Mouse (Mus musculus) fat pad, adult 2 months (tissue): ENCODE measurements around the gene Psmd11.
"Not testable (repeated sequence)": the region's sequence is repeated elsewhere in the genome, so short reads cannot be mapped to it uniquely, and the experiment has no call there.

ENCODE experiments used
- DNase-seq: peaks from one replicate; pipeline ENCODE4 v3.0.0-alpha.2; 2011; ENCODE audit warnings: low read depth, low spot score; ENCODE audit errors: extremely low read depth

Psmd11 gene

GRCm38 (mm10) chr11:80426029-80426813 lies 2.2 kb upstream of the Psmd11 start:
- DNase-seq, result not testable (repeated sequence)

DNA sequence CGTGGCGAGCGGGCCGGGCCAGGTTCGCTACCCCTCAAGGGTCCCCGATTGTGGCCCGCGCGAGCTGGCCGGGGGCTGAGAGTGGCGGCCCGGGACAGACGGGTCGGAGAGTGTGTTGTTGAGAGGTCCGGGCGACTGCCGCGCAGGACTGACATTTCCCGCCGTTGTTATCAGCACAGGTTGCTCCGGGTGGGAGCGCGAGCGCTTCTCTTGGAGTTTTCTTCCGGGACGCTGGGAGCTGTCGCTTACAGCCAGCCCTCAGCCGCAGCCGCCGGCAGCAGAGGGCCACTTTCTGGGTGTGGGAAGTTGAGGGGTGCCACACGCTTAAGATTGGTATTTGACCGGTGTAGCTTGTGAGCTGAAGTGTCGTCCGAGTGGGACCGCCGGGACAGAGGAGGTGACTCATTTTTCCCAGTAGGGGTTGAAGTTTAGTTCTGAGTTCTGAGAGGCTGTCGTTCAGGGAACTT lies 627 bp downstream of the Psmd11 start:
- no peak for DNase-seq

GRCm38 (mm10) chr11:80429500-80430166 lies 1.2 kb downstream of the Psmd11 start:
- no peak for DNase-seq

DNA sequence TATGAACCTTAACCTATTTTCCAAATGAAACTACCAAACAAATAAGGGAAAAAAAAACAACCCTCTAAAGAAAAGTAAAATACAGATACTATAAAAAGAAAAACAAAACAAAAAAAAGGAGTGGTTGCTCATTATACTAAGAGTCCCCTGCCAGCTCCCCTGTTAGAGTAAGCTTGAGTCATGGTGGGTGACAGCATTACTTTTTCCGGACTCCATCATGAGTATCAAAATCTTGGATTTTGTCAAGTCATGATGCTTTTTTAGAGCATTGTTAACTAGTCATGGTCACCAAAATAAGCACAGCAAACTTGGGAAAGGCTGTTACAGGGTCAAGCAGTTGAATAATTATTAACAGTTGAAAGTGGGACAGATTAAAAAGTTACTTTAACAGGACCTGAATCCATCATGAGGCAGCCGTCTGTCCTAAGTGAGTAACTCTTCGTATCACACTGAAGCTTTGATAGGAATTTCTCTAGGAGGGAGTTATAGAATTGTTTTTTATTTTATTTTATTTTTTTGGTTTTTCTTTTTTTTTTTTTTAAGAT lies 2.0 kb downstream of the Psmd11 start:
- no peak for DNase-seq

GRCm38 (mm10) chr11:80446916-80447315 lies 18.5 kb downstream of the Psmd11 start:
- DNase-seq, result no peak

- DNase-seq, result no peak
These were observed 21.4 kb downstream of the Psmd11 start for GRCm38 (mm10) chr11:80449859-80450258.

DNA sequence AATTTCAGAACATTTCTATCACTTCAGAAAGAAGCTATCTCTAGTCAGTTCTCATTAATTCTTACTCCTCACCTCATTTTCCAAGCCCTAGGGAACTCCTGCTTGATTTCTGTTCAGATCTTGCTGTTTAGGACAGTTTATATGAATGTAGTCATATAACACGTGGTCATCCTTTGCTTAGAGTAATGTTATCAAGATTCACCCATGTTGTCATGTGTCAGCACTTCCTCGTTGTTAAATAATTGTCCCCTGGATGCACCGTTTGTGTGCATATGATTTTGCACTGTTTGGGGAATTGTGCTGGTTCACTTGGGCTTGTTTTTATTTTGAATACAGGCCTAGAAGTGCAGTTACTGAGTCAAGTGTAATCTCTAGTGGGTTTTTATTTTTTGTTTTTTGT lies 23.8 kb downstream of the Psmd11 start:
- no peak for DNase-seq

- no peak for DNase-seq
These were observed 24.8 kb downstream of the Psmd11 start for GRCm38 (mm10) chr11:80453198-80453597.

- not testable (repeated sequence) for DNase-seq
These were observed 35.3 kb downstream of the Psmd11 start for GRCm38 (mm10) chr11:80463605-80464130.

- no peak for DNase-seq
These were observed 43.6 kb downstream of the Psmd11 start for GRCm38 (mm10) chr11:80471836-80472605.

DNA sequence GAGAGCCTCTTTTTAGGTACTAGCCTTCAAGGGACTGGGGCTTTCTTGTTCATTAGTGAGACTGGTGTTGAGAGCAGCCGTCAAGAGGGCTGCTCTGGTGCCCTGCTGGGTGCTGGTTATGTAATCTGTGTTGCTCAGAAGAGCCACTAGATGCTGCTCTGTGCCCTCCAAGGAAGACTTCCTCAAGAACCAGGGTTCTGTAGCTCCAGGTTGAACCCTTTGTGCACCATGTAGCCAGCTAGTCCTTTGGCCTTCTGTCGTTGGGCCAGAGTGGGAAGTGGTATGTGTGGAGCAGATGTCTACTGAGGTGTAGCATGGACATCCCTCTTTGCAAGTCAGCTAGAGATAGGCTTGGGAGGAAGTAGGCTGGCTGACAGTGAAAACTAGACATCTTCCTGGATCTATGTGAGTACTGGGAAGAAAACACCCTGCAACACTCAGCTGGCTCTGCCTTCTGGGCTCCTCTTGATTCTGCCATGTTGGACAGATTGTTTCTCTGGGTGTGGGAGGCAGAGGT lies 45.8 kb downstream of the Psmd11 start:
- no peak for DNase-seq

- no peak for DNase-seq
These were observed 46.4 kb downstream of the Psmd11 start for GRCm38 (mm10) chr11:80474846-80475245.

- no peak for DNase-seq
These were observed 47.1 kb downstream of the Psmd11 start for GRCm38 (mm10) chr11:80475544-80475943.

DNA sequence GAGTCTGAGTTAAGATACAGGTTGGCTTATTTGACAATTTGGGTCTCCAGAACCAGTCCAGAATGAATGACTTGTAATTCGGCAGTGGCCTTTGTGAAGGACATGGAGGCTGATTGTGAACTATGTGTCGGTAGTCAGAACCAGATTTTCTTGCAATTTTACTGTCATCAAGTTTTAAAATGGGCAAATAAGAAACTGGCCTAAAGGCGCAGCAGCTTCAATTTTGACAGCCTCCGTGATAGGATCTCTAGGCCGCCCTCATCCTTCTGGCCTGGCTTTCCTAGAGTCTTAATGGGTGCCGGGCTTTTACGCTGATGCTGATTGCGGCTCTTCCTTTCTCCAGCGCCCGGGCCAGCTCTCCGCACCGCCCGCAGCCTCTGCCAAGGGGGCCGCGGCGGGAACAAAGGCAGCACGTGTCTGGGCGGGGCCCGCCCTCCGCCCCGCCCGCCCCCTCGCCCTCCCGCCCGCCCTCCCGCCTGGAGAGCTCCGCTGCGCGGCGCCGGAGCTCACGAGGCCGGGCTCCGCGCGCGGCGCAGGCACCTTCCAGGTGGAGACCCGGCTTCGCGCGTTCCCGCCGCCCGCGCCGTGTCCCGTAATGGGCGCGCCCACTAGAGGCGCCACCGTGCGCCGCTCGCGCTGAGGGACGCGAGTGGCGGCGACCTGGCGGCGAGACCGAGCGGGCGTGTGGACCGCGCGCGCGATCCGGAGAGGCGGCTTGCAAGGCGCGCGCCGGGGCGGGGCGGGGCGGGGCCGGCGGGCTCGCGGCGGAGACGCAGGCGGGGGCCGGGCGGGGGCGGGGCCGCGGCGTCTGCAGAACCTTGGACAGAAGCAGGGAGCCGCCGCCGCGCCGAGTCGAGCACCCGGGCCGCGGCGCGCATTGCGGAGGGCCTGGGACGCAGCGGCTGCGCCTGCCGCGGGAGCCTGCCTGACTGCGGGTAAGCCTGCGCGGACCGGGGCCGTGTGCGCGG lies 48.1 kb downstream of the Psmd11 start, which contains the start of gene Cdk5r1:
Gene Cdk5r1 (plus strand): TSS at position 802 of the 968 bp plus-strand sequence.
- no peak for DNase-seq

GRCm38 (mm10) chr11:80477341-80478199 lies 49.2 kb downstream of the Psmd11 start:
- no peak for DNase-seq

GRCm38 (mm10) chr11:80478694-80479412 lies 50.4 kb downstream of the Psmd11 start:
- DNase-seq, result no peak

DNA sequence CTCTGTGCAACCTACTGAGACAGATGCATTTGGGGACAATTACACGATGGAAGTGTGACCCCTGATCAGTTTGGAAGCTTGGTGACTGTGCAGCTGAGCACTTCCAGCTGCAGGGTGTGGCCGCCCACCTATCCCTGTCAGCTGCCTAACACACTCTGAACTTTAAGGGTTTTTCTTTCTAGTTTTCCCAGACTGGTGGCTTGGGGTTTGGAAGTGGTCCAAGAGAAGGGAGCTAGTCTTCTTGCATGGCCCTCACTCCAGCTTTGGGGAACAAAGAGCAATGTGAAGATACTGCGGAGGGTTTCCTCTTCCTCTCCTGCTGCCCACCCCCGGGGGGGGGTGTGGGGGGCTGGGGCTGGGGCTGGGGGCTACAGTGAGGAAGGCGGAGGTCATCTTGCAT lies 51.0 kb downstream of the Psmd11 start:
- no peak for DNase-seq
